Mouse (Mus musculus): Measurements from ENCODE around the gene Nrn1. TPM values are rescaled to one million over a fixed set of nuclear protein-coding genes. Genes with fewer than 3 reads are reported as not detected.

The Nrn1 gene
- polyA plus RNA-seq (2014; fragmentation: Nextera tagmentation; extraction: Ambion mirVana), result 36.6 and 36.7 TPM in 2 replicates

GRCm38 (mm10) chr13:36734731-36735571, at the start of gene Nrn1:
Gene Nrn1, minus strand, starts transcription at chr13:36735131.
- Histone ChIP-seq H3K36me3 (ENCODE audit: control insufficient read depth, insufficient read depth, low read length) (no peaks in the 10 kb centered on the region), H3K4me1 (replicated peaks; ENCODE audit: control insufficient read depth, insufficient read depth, low read length) (peaks cover 15% of the 10 kb centered on the region), H3K27me3 (ENCODE audit: control insufficient read depth, insufficient read depth, low read length) (peaks cover 39% of the 10 kb centered on the region), H3K9me3 (ENCODE audit: control insufficient read depth, low read length) (no peaks in the 10 kb centered on the region), H3K4me2 (ENCODE audit: low read depth, low read length, severe bottlenecking) (peak within 1 kb of the TSS; percentile 49), H3K27ac (ENCODE audit: low read depth, low read length) (peak within 1 kb of the TSS; percentile 70), H3K9ac (ENCODE audit: low read length) (peak within 1 kb of the TSS; percentile 59), H3K4me3 (ENCODE audit: low read depth, low read length) (peak within 1 kb of the TSS; percentile 37)
- WGBS, result under 1% methylated on average over 50 of the region's 50 CpGs
- peak; percentile 69 for DNase-seq (ENCODE audit: low spot score)
- no peak for ATAC-seq (replicated peaks; ENCODE audit: low FRiP score)

GRCm38 (mm10) chr13:36779626-36780025, 44.7 kb upstream of the Nrn1 start:
- no peak for ATAC-seq (replicated peaks; ENCODE audit: low FRiP score)
- WGBS, result 85% methylated on average over 5 of the region's 5 CpGs
- H3K36me3 ChIP-seq (ENCODE audit: control insufficient read depth, insufficient read depth, low read length), result no peaks in the 10 kb centered on the region
- no peak overlapping the region for H3K4me3 ChIP-seq (ENCODE audit: low read depth, low read length)
- H3K9me3 ChIP-seq (ENCODE audit: control insufficient read depth, low read length), result no peaks in the 10 kb centered on the region
- H3K27ac ChIP-seq (ENCODE audit: low read depth, low read length), result no peak overlapping the region
- H3K27me3 ChIP-seq (ENCODE audit: control insufficient read depth, insufficient read depth, low read length), result no peaks in the 10 kb centered on the region
- DNase-seq (ENCODE audit: low spot score), result no peak
- no peak overlapping the region for H3K9ac ChIP-seq (ENCODE audit: low read length)
- H3K4me2 ChIP-seq (ENCODE audit: low read depth, low read length, severe bottlenecking), result no peak overlapping the region
- no peaks in the 10 kb centered on the region for H3K4me1 ChIP-seq (replicated peaks; ENCODE audit: control insufficient read depth, insufficient read depth, low read length)

- Histone ChIP-seq H3K9me3 (ENCODE audit: control insufficient read depth, low read length) (no peaks in the 10 kb centered on the region), H3K27ac (ENCODE audit: low read depth, low read length) (no peak overlapping the region), H3K27me3 (ENCODE audit: control insufficient read depth, insufficient read depth, low read length) (no peaks in the 10 kb centered on the region), H3K36me3 (ENCODE audit: control insufficient read depth, insufficient read depth, low read length) (no peaks in the 10 kb centered on the region), H3K4me3 (ENCODE audit: low read depth, low read length) (no peak overlapping the region), H3K4me2 (ENCODE audit: low read depth, low read length, severe bottlenecking) (no peak overlapping the region), H3K9ac (ENCODE audit: low read length) (no peak overlapping the region), H3K4me1 (replicated peaks; ENCODE audit: control insufficient read depth, insufficient read depth, low read length) (no peaks in the 10 kb centered on the region)
- DNase-seq (ENCODE audit: low spot score) (no peak), ATAC-seq (replicated peaks; ENCODE audit: low FRiP score) (no peak)
- WGBS, result 44% methylated on average over 2 of the region's 2 CpGs
Observed at GRCm38 (mm10) chr13:36766801-36767200, 31.9 kb upstream of the Nrn1 start.

- 54% methylated on average over 3 of the region's 3 CpGs for WGBS
- H3K9me3 ChIP-seq (ENCODE audit: control insufficient read depth, low read length), result no peaks in the 10 kb centered on the region
- no peaks in the 10 kb centered on the region for H3K36me3 ChIP-seq (ENCODE audit: control insufficient read depth, insufficient read depth, low read length)
- ATAC-seq (replicated peaks; ENCODE audit: low FRiP score) (no peak), DNase-seq (ENCODE audit: low spot score) (no peak)
- no peaks in the 10 kb centered on the region for H3K4me1 ChIP-seq (replicated peaks; ENCODE audit: control insufficient read depth, insufficient read depth, low read length)
- H3K27me3 ChIP-seq (ENCODE audit: control insufficient read depth, insufficient read depth, low read length), result no peaks in the 10 kb centered on the region
- no peak overlapping the region for H3K27ac ChIP-seq (ENCODE audit: low read depth, low read length)
- H3K4me3 ChIP-seq (ENCODE audit: low read depth, low read length), result no peak overlapping the region
- H3K4me2 ChIP-seq (ENCODE audit: low read depth, low read length, severe bottlenecking), result no peak overlapping the region
- no peak overlapping the region for H3K9ac ChIP-seq (ENCODE audit: low read length)
Observed at GRCm38 (mm10) chr13:36751861-36752260, 16.9 kb upstream of the Nrn1 start.

GRCm38 (mm10) chr13:36750056-36750455, 15.1 kb upstream of the Nrn1 start:
- H3K9ac ChIP-seq (ENCODE audit: low read length), result no peak overlapping the region
- H3K4me1 ChIP-seq (replicated peaks; ENCODE audit: control insufficient read depth, insufficient read depth, low read length), result no peaks in the 10 kb centered on the region
- no peak for ATAC-seq (replicated peaks; ENCODE audit: low FRiP score)
- DNase-seq (ENCODE audit: low spot score), result no peak
- WGBS, result 87% methylated on average over 2 of the region's 2 CpGs
- H3K36me3 ChIP-seq (ENCODE audit: control insufficient read depth, insufficient read depth, low read length), result no peaks in the 10 kb centered on the region
- H3K27ac ChIP-seq (ENCODE audit: low read depth, low read length), result no peak overlapping the region
- no peak overlapping the region for H3K4me3 ChIP-seq (ENCODE audit: low read depth, low read length)
- no peak overlapping the region for H3K4me2 ChIP-seq (ENCODE audit: low read depth, low read length, severe bottlenecking)
- no peaks in the 10 kb centered on the region for H3K27me3 ChIP-seq (ENCODE audit: control insufficient read depth, insufficient read depth, low read length)
- no peaks in the 10 kb centered on the region for H3K9me3 ChIP-seq (ENCODE audit: control insufficient read depth, low read length)

GRCm38 (mm10) chr13:36736619-36736996, 1.7 kb upstream of the Nrn1 start:
- ATAC-seq (replicated peaks; ENCODE audit: low FRiP score) (peak; percentile 53), DNase-seq (ENCODE audit: low spot score) (no peak)
- no peaks in the 10 kb centered on the region for H3K9me3 ChIP-seq (ENCODE audit: control insufficient read depth, low read length)
- H3K27ac ChIP-seq (ENCODE audit: low read depth, low read length), result peak overlapping the region; percentile 58; the same call in 1 of the 2 replicates
- peak overlapping the region; percentile 37 for H3K4me3 ChIP-seq (ENCODE audit: low read depth, low read length)
- WGBS, result 7% methylated on average over 9 of the region's 9 CpGs
- H3K4me2 ChIP-seq (ENCODE audit: low read depth, low read length, severe bottlenecking), result peak overlapping the region; percentile 49
- H3K27me3 ChIP-seq (ENCODE audit: control insufficient read depth, insufficient read depth, low read length), result peaks cover 25% of the 10 kb centered on the region
- peak overlapping the region; percentile 59 for H3K9ac ChIP-seq (ENCODE audit: low read length)
- H3K4me1 ChIP-seq (replicated peaks; ENCODE audit: control insufficient read depth, insufficient read depth, low read length), result peaks cover 15% of the 10 kb centered on the region
- no peaks in the 10 kb centered on the region for H3K36me3 ChIP-seq (ENCODE audit: control insufficient read depth, insufficient read depth, low read length)

- WGBS, result under 1% methylated on average over 32 of the region's 39 CpGs
- H3K27me3 ChIP-seq (ENCODE audit: control insufficient read depth, insufficient read depth, low read length), result peaks cover 30% of the 10 kb centered on the region
- H3K27ac ChIP-seq (ENCODE audit: low read depth, low read length), result peak overlapping the region; percentile 58; the same call in 1 of the 2 replicates
- no peaks in the 10 kb centered on the region for H3K9me3 ChIP-seq (ENCODE audit: control insufficient read depth, low read length)
- ATAC-seq (replicated peaks; ENCODE audit: low FRiP score), result peak; percentile 93
- peak overlapping the region; percentile 49 for H3K4me2 ChIP-seq (ENCODE audit: low read depth, low read length, severe bottlenecking)
- peak overlapping the region; percentile 59 for H3K9ac ChIP-seq (ENCODE audit: low read length)
- peaks cover 15% of the 10 kb centered on the region for H3K4me1 ChIP-seq (replicated peaks; ENCODE audit: control insufficient read depth, insufficient read depth, low read length)
- DNase-seq (ENCODE audit: low spot score), result peak; percentile 96
- peak overlapping the region; percentile 37 for H3K4me3 ChIP-seq (ENCODE audit: low read depth, low read length)
- no peaks in the 10 kb centered on the region for H3K36me3 ChIP-seq (ENCODE audit: control insufficient read depth, insufficient read depth, low read length)
Observed at GRCm38 (mm10) chr13:36735901-36736618, 1.1 kb upstream of the Nrn1 start.

GRCm38 (mm10) chr13:36733989-36734690, 791 bp downstream of the Nrn1 start:
- Histone ChIP-seq H3K36me3 (ENCODE audit: control insufficient read depth, insufficient read depth, low read length) (no peaks in the 10 kb centered on the region), H3K9me3 (ENCODE audit: control insufficient read depth, low read length) (no peaks in the 10 kb centered on the region), H3K27me3 (ENCODE audit: control insufficient read depth, insufficient read depth, low read length) (peaks cover 46% of the 10 kb centered on the region), H3K4me2 (ENCODE audit: low read depth, low read length, severe bottlenecking) (peak overlapping the region; percentile 49), H3K27ac (ENCODE audit: low read depth, low read length) (peak overlapping the region; percentile 70), H3K4me1 (replicated peaks; ENCODE audit: control insufficient read depth, insufficient read depth, low read length) (peaks cover 15% of the 10 kb centered on the region), H3K4me3 (ENCODE audit: low read depth, low read length) (peak overlapping the region; percentile 37), H3K9ac (ENCODE audit: low read length) (peak overlapping the region; percentile 59)
- no peak for ATAC-seq (replicated peaks; ENCODE audit: low FRiP score)
- peak; percentile 70 for DNase-seq (ENCODE audit: low spot score)
- under 1% methylated on average over 26 of the region's 26 CpGs for WGBS

Measured in forebrain, embryonic 11.5 days (tissue).